Mouse (Mus musculus) limb, embryonic 12.5 days (tissue): ENCODE measurements around the gene Sgpp2. TPM values are rescaled to one million over a fixed set of nuclear protein-coding genes. Genes with fewer than 3 reads are reported as not detected.

Experiments used
- ATAC-seq: fragments of 200-750 bp; cut with Nextera tagmentation; 2 replicates; pipeline ENCODE4 v1.8.0; 2017; ENCODE audit warnings: low read depth, moderate TSS enrichment; ENCODE audit not compliant: insufficient number of reproducible peaks, insufficient read depth, low FRiP score, low TSS enrichment
- H3K27ac ChIP-seq: fragments of 300-500 bp; sonication (generic); 2 replicates; pipeline ENCODE4 v1.5.1; 2016; ENCODE audit warnings: mild to moderate bottlenecking, moderate library complexity
- H3K27me3 ChIP-seq: fragments of 300-500 bp; sonication (generic); 2 replicates; pipeline ENCODE4 v1.6.1; 2016; ENCODE audit warnings: mild to moderate bottlenecking, moderate library complexity
- H3K36me3 ChIP-seq: fragments of 300-500 bp; sonication (generic); 2 replicates; pipeline ENCODE4 v1.6.1; 2016; ENCODE audit warnings: mild to moderate bottlenecking, moderate library complexity
- H3K4me1 ChIP-seq: fragments of 300-500 bp; sonication (generic); replicated peaks from 2 replicates; pipeline ENCODE4 v1.6.1; 2016
- H3K4me2 ChIP-seq: fragments of 300-500 bp; sonication (generic); 2 replicates; pipeline ENCODE4 v1.6.1; 2016; ENCODE audit warnings: mild to moderate bottlenecking, moderate library complexity
- H3K4me3 ChIP-seq: fragments of 300-500 bp; sonication (generic); replicated peaks from 2 replicates; pipeline ENCODE4 v1.5.1; 2016; ENCODE audit warnings: mild to moderate bottlenecking
- H3K9ac ChIP-seq: fragments of 300-500 bp; sonication (generic); replicated peaks from 2 replicates; pipeline ENCODE4 v1.6.1; 2016; ENCODE audit warnings: mild to moderate bottlenecking, moderate library complexity
- H3K9me3 ChIP-seq: fragments of 300-500 bp; sonication (generic); 2 replicates; pipeline ENCODE4 v1.6.1; 2016; ENCODE audit warnings: mild to moderate bottlenecking, moderate library complexity
- WGBS: fragments of 180-500 bp; shearing (Covaris S2); methylation state at CpG from one replicate; pipeline ENCODE4 v1.1.7; 2016; 5-methylcytosine and 5-hydroxymethylcytosine counted together
- polyA plus RNA-seq: library from polyadenylated mRNA; unstranded; fragments of >200 nt; fragmentation: Nextera tagmentation; extraction: Ambion mirVana; gene quantifications from 2 replicates; pipeline ENCODE4 v1.2.1, GENCODE M21; 2016

Gene Sgpp2
- polyA plus RNA-seq, 1 experiment from 2014 or later, result 0.83 TPM

GRCm38 (mm10) chr1:78370121-78370520 is 60.0 kb downstream of the Sgpp2 start:
- no peak for ATAC-seq
- peaks cover 11% of the 10 kb centered on the region; the same call in 1 of the 2 replicates for H3K27me3 ChIP-seq
- H3K4me2 ChIP-seq, result no peak overlapping the region
- H3K36me3 ChIP-seq, result no peaks in the 10 kb centered on the region
- 38% methylated on average over 6 of the region's 6 CpGs for whole genome bisulfite sequencing
- no peak overlapping the region for H3K4me3 ChIP-seq
- H3K9ac ChIP-seq, result no peak overlapping the region
- no peak overlapping the region for H3K27ac ChIP-seq
- H3K9me3 ChIP-seq, result peaks cover 9% of the 10 kb centered on the region; the same call in 1 of the 2 replicates
- H3K4me1 ChIP-seq, result 0 out of 2 replicates have a peak, but pooled peaks cover 4% of the 10 kb centered on the region

- H3K9me3 ChIP-seq, result peaks cover 9% of the 10 kb centered on the region; the same call in 1 of the 2 replicates
- no peak for ATAC-seq
- peaks cover 5% of the 10 kb centered on the region; the same call in 1 of the 2 replicates for H3K27me3 ChIP-seq
- H3K27ac ChIP-seq, result no peak overlapping the region
- no peaks in the 10 kb centered on the region for H3K36me3 ChIP-seq
- 0 out of 2 replicates have a peak, but pooled peaks cover 4% of the 10 kb centered on the region for H3K4me1 ChIP-seq
- 79% methylated on average over 2 of the region's 2 CpGs for WGBS
- H3K4me2 ChIP-seq, result no peak overlapping the region
- no peak overlapping the region for H3K9ac ChIP-seq
- no peak overlapping the region for H3K4me3 ChIP-seq
Measured at GRCm38 (mm10) chr1:78371569-78372236, 61.6 kb downstream of the Sgpp2 start.

- H3K27ac ChIP-seq, result no peak overlapping the region
- no peak for ATAC-seq
- no peak overlapping the region for H3K4me2 ChIP-seq
- peaks cover 9% of the 10 kb centered on the region; the same call in 1 of the 2 replicates for H3K4me1 ChIP-seq
- no peak overlapping the region for H3K4me3 ChIP-seq
- H3K36me3 ChIP-seq, result no peaks in the 10 kb centered on the region
- WGBS, result 92% methylated on average over 9 of the region's 9 CpGs
- H3K9me3 ChIP-seq, result peaks cover 9% of the 10 kb centered on the region; the same call in 1 of the 2 replicates
- H3K27me3 ChIP-seq, result peaks cover 5% of the 10 kb centered on the region; the same call in 1 of the 2 replicates
- no peak overlapping the region for H3K9ac ChIP-seq
Measured at GRCm38 (mm10) chr1:78372316-78372715, 62.2 kb downstream of the Sgpp2 start.

GRCm38 (mm10) chr1:78373836-78374235 is 63.7 kb downstream of the Sgpp2 start:
- Histone ChIP-seq H3K4me3 (no peak overlapping the region), H3K4me1 (peaks cover 9% of the 10 kb centered on the region; the same call in 1 of the 2 replicates), H3K27me3 (no peaks in the 10 kb centered on the region), H3K9me3 (peaks cover 9% of the 10 kb centered on the region; the same call in 1 of the 2 replicates), H3K36me3 (no peaks in the 10 kb centered on the region), H3K4me2 (no peak overlapping the region), H3K9ac (no peak overlapping the region), H3K27ac (no peak overlapping the region)
- ATAC-seq, result no peak
- whole genome bisulfite sequencing, result 96% methylated on average over 5 of the region's 5 CpGs

GRCm38 (mm10) chr1:78375058-78375457 is 64.9 kb downstream of the Sgpp2 start:
- H3K27me3 ChIP-seq, result no peaks in the 10 kb centered on the region
- peaks cover 9% of the 10 kb centered on the region; the same call in 1 of the 2 replicates for H3K9me3 ChIP-seq
- no peak overlapping the region for H3K27ac ChIP-seq
- H3K4me2 ChIP-seq, result no peak overlapping the region
- 85% methylated on average over 3 of the region's 3 CpGs for WGBS
- peaks cover 9% of the 10 kb centered on the region; the same call in 1 of the 2 replicates for H3K4me1 ChIP-seq
- ATAC-seq, result no peak
- no peak overlapping the region for H3K4me3 ChIP-seq
- no peaks in the 10 kb centered on the region for H3K36me3 ChIP-seq
- H3K9ac ChIP-seq, result no peak overlapping the region

GRCm38 (mm10) chr1:78380950-78381349 is 70.8 kb downstream of the Sgpp2 start:
- Histone ChIP-seq H3K9me3 (no peaks in the 10 kb centered on the region), H3K9ac (no peak overlapping the region), H3K4me3 (no peak overlapping the region), H3K36me3 (no peaks in the 10 kb centered on the region), H3K4me1 (peaks cover 5% of the 10 kb centered on the region; the same call in 1 of the 2 replicates), H3K27ac (no peak overlapping the region), H3K4me2 (no peak overlapping the region), H3K27me3 (no peaks in the 10 kb centered on the region)
- 91% methylated on average over 4 of the region's 4 CpGs for WGBS
- ATAC-seq, result no peak

- no peak overlapping the region for H3K4me3 ChIP-seq
- no peak for ATAC-seq
- 58% methylated on average over 4 of the region's 4 CpGs for WGBS
Measured at GRCm38 (mm10) chr1:78387854-78388253, 77.7 kb downstream of the Sgpp2 start.

GRCm38 (mm10) chr1:78388848-78389247 is 78.7 kb downstream of the Sgpp2 start:
- no peak overlapping the region for H3K9ac ChIP-seq
- no peaks in the 10 kb centered on the region for H3K27me3 ChIP-seq
- no peak overlapping the region for H3K27ac ChIP-seq
- no peaks in the 10 kb centered on the region for H3K9me3 ChIP-seq
- WGBS, result 20% methylated on average over 3 of the region's 3 CpGs
- H3K36me3 ChIP-seq, result no peaks in the 10 kb centered on the region
- ATAC-seq, result no peak
- H3K4me2 ChIP-seq, result no peak overlapping the region
- no peak overlapping the region for H3K4me3 ChIP-seq
- H3K4me1 ChIP-seq, result no peaks in the 10 kb centered on the region

More at GRCm38 (mm10) chr1:78387854-78388253, 77.7 kb downstream of the Sgpp2 start:
- H3K4me1 ChIP-seq, result no peaks in the 10 kb centered on the region
- H3K9me3 ChIP-seq, result no peaks in the 10 kb centered on the region
- H3K4me2 ChIP-seq, result no peak overlapping the region
- no peaks in the 10 kb centered on the region for H3K36me3 ChIP-seq
- no peak overlapping the region for H3K9ac ChIP-seq
- no peaks in the 10 kb centered on the region for H3K27me3 ChIP-seq
- H3K27ac ChIP-seq, result no peak overlapping the region

- Histone ChIP-seq H3K9ac (no peak overlapping the region), H3K36me3 (no peaks in the 10 kb centered on the region), H3K4me1 (0 out of 2 replicates have a peak, but pooled peaks cover 4% of the 10 kb centered on the region), H3K4me3 (no peak overlapping the region), H3K27ac (no peak overlapping the region), H3K4me2 (no peak overlapping the region), H3K27me3 (no peaks in the 10 kb centered on the region), H3K9me3 (no peaks in the 10 kb centered on the region)
- ATAC-seq, result no peak
- WGBS, result 64% methylated on average over 8 of the region's 8 CpGs
Measured at GRCm38 (mm10) chr1:78395191-78395735, 85.1 kb downstream of the Sgpp2 start.

GRCm38 (mm10) chr1:78395737-78396136 is 85.6 kb downstream of the Sgpp2 start:
- 42% methylated on average over 6 of the region's 6 CpGs for WGBS
- Histone ChIP-seq H3K4me3 (no peak overlapping the region), H3K27ac (no peak overlapping the region), H3K9me3 (no peaks in the 10 kb centered on the region), H3K36me3 (no peaks in the 10 kb centered on the region), H3K4me1 (0 out of 2 replicates have a peak, but pooled peaks cover 4% of the 10 kb centered on the region), H3K9ac (no peak overlapping the region), H3K27me3 (no peaks in the 10 kb centered on the region), H3K4me2 (no peak overlapping the region)
- no peak for ATAC-seq

- Histone ChIP-seq H3K27me3 (no peaks in the 10 kb centered on the region), H3K9me3 (no peaks in the 10 kb centered on the region), H3K4me1 (0 out of 2 replicates have a peak, but pooled peaks cover 4% of the 10 kb centered on the region), H3K9ac (no peak overlapping the region), H3K27ac (no peak overlapping the region), H3K4me2 (no peak overlapping the region), H3K4me3 (no peak overlapping the region), H3K36me3 (no peaks in the 10 kb centered on the region)
- 49% methylated on average over 8 of the region's 8 CpGs for WGBS
- ATAC-seq, result no peak
Measured at GRCm38 (mm10) chr1:78396320-78396913, 86.3 kb downstream of the Sgpp2 start.
